Mouse (Mus musculus) erythroblast, adult 5-6 weeks (primary cell): ENCODE data around the gene Tubgcp2. TPM values are rescaled to one million over a fixed set of nuclear protein-coding genes. Genes with fewer than 3 reads are reported as not detected.

Experiments
- ATAC-seq: replicated peaks from 2 replicates; pipeline ENCODE4 v1.8.0; 2016; ENCODE audit warnings: moderate number of reproducible peaks, mild to moderate bottlenecking, moderate TSS enrichment, inconsistent platforms; ENCODE audit not compliant: poor library complexity, low FRiP score, severe bottlenecking
- total RNA-seq, 2 experiments: library from RNA; stranded (forward) in 1 of 2; stranded (reverse) in 1 of 2; fragments of 150-400 nt in 1 of 2; fragments of 200-764, 138-1000 nt in 1 of 2; gene quantifications; 2 replicates each; pipeline versions ENCODE4 v1.2.3 to v1.2.4; 2015 to 2017; ENCODE audit warnings: low replicate concordance in 2 of 2

Tubgcp2 gene
- total RNA-seq, 2 experiments from 2014 or later, result 8.3 to 14.6 TPM

GRCm38 (mm10) chr7:139990864-139991394, 45.5 kb downstream of the Tubgcp2 start:
- ATAC-seq, result no peak

- ATAC-seq, result no peak
Measured at GRCm38 (mm10) chr7:139988272-139988671, 48.2 kb downstream of the Tubgcp2 start.

GRCm38 (mm10) chr7:139984505-139984904, 52.0 kb downstream of the Tubgcp2 start:
- ATAC-seq, result no peak

- ATAC-seq, result no peak
Measured at GRCm38 (mm10) chr7:139982058-139982457, 54.4 kb downstream of the Tubgcp2 start.

- ATAC-seq, result no peak
Measured at GRCm38 (mm10) chr7:139980778-139981177, 55.7 kb downstream of the Tubgcp2 start.

- no peak for ATAC-seq
Measured at GRCm38 (mm10) chr7:139979011-139979719, 57.3 kb downstream of the Tubgcp2 start.

- peak; percentile 48 for ATAC-seq
Measured at GRCm38 (mm10) chr7:139978278-139978892, 58.1 kb downstream of the Tubgcp2 start, which contains the start of gene 6430531B16Rik. Gene 6430531B16Rik, minus strand, starts transcription at chr7:139978755.

- no peak for ATAC-seq
Measured at GRCm38 (mm10) chr7:139975471-139975870, 61.0 kb downstream of the Tubgcp2 start.

GRCm38 (mm10) chr7:139974307-139974706, 62.2 kb downstream of the Tubgcp2 start:
- ATAC-seq, result no peak

GRCm38 (mm10) chr7:139972923-139973331, 63.5 kb downstream of the Tubgcp2 start:
- ATAC-seq, result no peak

GRCm38 (mm10) chr7:139971436-139971835, 65.0 kb downstream of the Tubgcp2 start:
- ATAC-seq, result no peak

- ATAC-seq, result no peak
Measured at GRCm38 (mm10) chr7:139970979-139971378, 65.5 kb downstream of the Tubgcp2 start.

- no peak for ATAC-seq
Measured at GRCm38 (mm10) chr7:139970216-139970919, 66.1 kb downstream of the Tubgcp2 start.

GRCm38 (mm10) chr7:139969348-139970130, 66.9 kb downstream of the Tubgcp2 start:
- ATAC-seq, result peak; percentile 68; the same call in 1 of the 2 replicates

- no peak for ATAC-seq
Measured at GRCm38 (mm10) chr7:139968428-139968827, 68.0 kb downstream of the Tubgcp2 start.

GRCm38 (mm10) chr7:139967175-139967574, 69.3 kb downstream of the Tubgcp2 start:
- no peak for ATAC-seq

- ATAC-seq, result no peak
Measured at GRCm38 (mm10) chr7:139963814-139964213, 72.7 kb downstream of the Tubgcp2 start.

GRCm38 (mm10) chr7:139961141-139961540, 75.3 kb downstream of the Tubgcp2 start:
- ATAC-seq, result no peak

GRCm38 (mm10) chr7:139957958-139958357, 78.5 kb downstream of the Tubgcp2 start:
- no peak for ATAC-seq

GRCm38 (mm10) chr7:139957437-139957836, 79.0 kb downstream of the Tubgcp2 start:
- no peak for ATAC-seq
